Mouse (Mus musculus) intestine, postnatal 0 days (tissue): Measurements from ENCODE around the gene St6gal1. TPM values are rescaled to one million over a fixed set of nuclear protein-coding genes. Genes with fewer than 3 reads are reported as not detected.

Source experiments
- ATAC-seq: fragments of 200-750 bp; cut with Nextera tagmentation; 2 replicates; pipeline ENCODE4 v1.8.0; 2017; ENCODE audit warnings: mild to moderate bottlenecking, moderate TSS enrichment, moderate library complexity
- H3K27ac ChIP-seq: fragments of 300-500 bp; sonication (generic); 2 replicates; pipeline ENCODE4 v1.5.1; 2014; ENCODE audit warnings: mild to moderate bottlenecking, low read depth, low read length, moderate library complexity
- H3K27me3 ChIP-seq: fragments of 300-500 bp; sonication (generic); replicated peaks from 2 replicates; pipeline ENCODE4 v1.6.1; 2014; ENCODE audit warnings: low read length, mixed read lengths; ENCODE audit not compliant: control insufficient read depth, insufficient read depth
- H3K36me3 ChIP-seq: fragments of 300-500 bp; sonication (generic); 2 replicates; pipeline ENCODE4 v1.6.1; 2014; ENCODE audit warnings: mild to moderate bottlenecking, moderate library complexity; ENCODE audit not compliant: control insufficient read depth, insufficient read depth
- H3K4me1 ChIP-seq: fragments of 300-500 bp; sonication (generic); replicated peaks from 2 replicates; pipeline ENCODE4 v1.6.1; 2014; ENCODE audit warnings: antibody characterized with exemption, low read length, mixed read lengths; ENCODE audit not compliant: control insufficient read depth, insufficient read depth
- H3K4me2 ChIP-seq: fragments of 300-500 bp; sonication (generic); replicated peaks from 2 replicates; pipeline ENCODE4 v1.6.1; 2014; ENCODE audit warnings: low read depth, mild to moderate bottlenecking, moderate library complexity
- H3K4me3 ChIP-seq: fragments of 300-500 bp; sonication (generic); 2 replicates; pipeline ENCODE4 v1.5.1; 2014; ENCODE audit warnings: low read depth, low read length
- H3K9ac ChIP-seq: fragments of 300-500 bp; sonication (generic); 2 replicates; pipeline ENCODE4 v1.6.1; 2014; ENCODE audit warnings: mild to moderate bottlenecking, low read depth, low read length
- H3K9me3 ChIP-seq: fragments of 300-500 bp; sonication (generic); 2 replicates; pipeline ENCODE4 v1.6.1; 2016; ENCODE audit warnings: mixed run types; ENCODE audit not compliant: control insufficient read depth
- CTCF ChIP-seq: sonication (generic); IDR thresholded peaks from 2 replicates; pipeline ENCODE4 v1.5.1; 2016; ENCODE audit warnings: low read depth, mild to moderate bottlenecking, control low read depth, antibody characterized with exemption, moderate library complexity
- WGBS: fragments of 180-500 bp; shearing (Covaris S2); extraction: QIAGEN DNeasy Blood & Tissue Kit; methylation state at CpG from one replicate; pipeline ENCODE4 v1.1.7; 2014; 5-methylcytosine and 5-hydroxymethylcytosine counted together
- polyA plus RNA-seq: library from polyadenylated mRNA; unstranded; fragments of >200 nt; fragmentation: Nextera tagmentation; extraction: Ambion mirVana; gene quantifications from 2 replicates; pipeline ENCODE4 v1.2.1, GENCODE M21; 2015

St6gal1 gene
- polyA plus RNA-seq, 1 experiment from 2014 or later, result 6.8 TPM

GRCm38 (mm10) chr16:23251445-23251773 lies 26.9 kb downstream of the St6gal1 start:
- 58% methylated on average over 2 of the region's 2 CpGs for WGBS
- TF ChIP-seq CTCF, result no peak
- no peak overlapping the region for H3K4me2 ChIP-seq
- H3K27me3 ChIP-seq, result no peaks in the 10 kb centered on the region
- H3K9me3 ChIP-seq, result no peaks in the 10 kb centered on the region
- H3K27ac ChIP-seq, result no peak overlapping the region
- H3K36me3 ChIP-seq, result no peaks in the 10 kb centered on the region
- no peaks in the 10 kb centered on the region for H3K4me1 ChIP-seq
- ATAC-seq, result no peak
- no peak overlapping the region for H3K4me3 ChIP-seq
- H3K9ac ChIP-seq, result no peak overlapping the region

- Histone ChIP-seq H3K36me3 (no peaks in the 10 kb centered on the region), H3K9me3 (no peaks in the 10 kb centered on the region), H3K4me2 (no peak overlapping the region), H3K9ac (no peak overlapping the region), H3K27ac (no peak overlapping the region), H3K4me1 (no peaks in the 10 kb centered on the region), H3K27me3 (no peaks in the 10 kb centered on the region), H3K4me3 (no peak overlapping the region)
- ATAC-seq, result no peak
- 62% methylated on average over 6 of the region's 6 CpGs for WGBS
- TF ChIP-seq CTCF, result no peak
These were observed 29.1 kb downstream of the St6gal1 start for GRCm38 (mm10) chr16:23253620-23254019.

DNA sequence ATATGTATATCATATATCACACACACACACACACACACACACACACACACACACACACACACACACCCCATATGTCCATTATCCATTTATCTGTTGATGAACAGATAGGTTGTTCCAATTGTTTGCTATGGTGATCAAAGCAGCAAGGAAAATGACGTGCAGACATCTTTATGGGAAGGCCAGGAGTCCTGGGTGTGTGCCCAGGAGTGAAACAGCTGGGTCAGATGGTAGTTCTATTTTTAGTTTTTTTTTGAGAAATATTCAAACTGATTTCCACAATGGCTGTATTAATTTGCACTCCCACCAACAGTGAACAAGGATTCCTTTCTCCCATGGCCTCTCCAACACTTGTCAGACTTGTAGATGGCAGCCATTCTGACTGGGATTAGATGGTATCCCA lies 29.5 kb downstream of the St6gal1 start:
- no peaks in the 10 kb centered on the region for H3K27me3 ChIP-seq
- no peak for ATAC-seq
- no peak overlapping the region for H3K4me3 ChIP-seq
- H3K9me3 ChIP-seq, result no peaks in the 10 kb centered on the region
- no peaks in the 10 kb centered on the region for H3K36me3 ChIP-seq
- H3K9ac ChIP-seq, result no peak overlapping the region
- H3K4me2 ChIP-seq, result no peak overlapping the region
- H3K4me1 ChIP-seq, result no peaks in the 10 kb centered on the region
- TF ChIP-seq CTCF, result no peak
- WGBS, result 50% methylated on average over 1 of the region's 1 CpGs
- no peak overlapping the region for H3K27ac ChIP-seq

- Histone ChIP-seq H3K27me3 (no peaks in the 10 kb centered on the region), H3K27ac (no peak overlapping the region), H3K4me3 (no peak overlapping the region), H3K4me2 (no peak overlapping the region), H3K36me3 (no peaks in the 10 kb centered on the region), H3K9ac (no peak overlapping the region), H3K9me3 (no peaks in the 10 kb centered on the region), H3K4me1 (no peaks in the 10 kb centered on the region)
- no peak for ATAC-seq
- WGBS, result 73% methylated on average over 7 of the region's 7 CpGs
- no peak for TF ChIP-seq CTCF
These were observed 32.1 kb downstream of the St6gal1 start for GRCm38 (mm10) chr16:23256638-23257037.

DNA sequence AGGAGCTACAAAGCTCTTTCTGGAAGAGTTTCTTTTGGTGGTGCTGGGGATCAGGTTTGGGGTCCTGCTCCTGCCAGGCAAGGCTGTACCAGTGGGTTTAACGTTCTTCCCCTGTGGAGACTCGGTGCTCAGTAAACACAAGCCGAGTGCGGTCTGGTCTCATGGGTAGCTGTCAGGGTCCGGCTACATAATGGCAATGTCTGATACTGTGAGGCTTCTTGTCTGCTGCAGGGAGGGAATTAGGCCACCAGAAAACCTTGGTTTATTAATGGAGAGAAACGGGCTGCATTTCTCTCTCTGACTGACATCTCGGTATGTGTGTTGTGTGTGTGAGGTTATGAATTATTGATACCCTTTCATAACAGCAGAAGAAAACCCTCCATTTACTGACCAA lies 33.9 kb downstream of the St6gal1 start:
- no peak overlapping the region for H3K27ac ChIP-seq

GRCm38 (mm10) chr16:23258823-23259457 lies 34.4 kb downstream of the St6gal1 start:
- Histone ChIP-seq H3K9ac (no peak overlapping the region), H3K27me3 (no peaks in the 10 kb centered on the region), H3K9me3 (no peaks in the 10 kb centered on the region), H3K36me3 (no peaks in the 10 kb centered on the region), H3K4me1 (no peaks in the 10 kb centered on the region), H3K4me2 (no peak overlapping the region), H3K27ac (no peak overlapping the region), H3K4me3 (no peak overlapping the region)
- WGBS, result 46% methylated on average over 4 of the region's 4 CpGs
- no peak for ATAC-seq
- TF ChIP-seq CTCF, result no peak

More for the DNA sequence above, 33.9 kb downstream of the St6gal1 start:
- Histone ChIP-seq H3K36me3 (no peaks in the 10 kb centered on the region), H3K9me3 (no peaks in the 10 kb centered on the region), H3K9ac (no peak overlapping the region), H3K27me3 (no peaks in the 10 kb centered on the region), H3K4me2 (no peak overlapping the region), H3K4me1 (no peaks in the 10 kb centered on the region), H3K4me3 (no peak overlapping the region)
- WGBS, result 61% methylated on average over 7 of the region's 7 CpGs
- no peak for TF ChIP-seq CTCF
- ATAC-seq, result no peak

- ATAC-seq, result no peak
- Histone ChIP-seq H3K9me3 (no peaks in the 10 kb centered on the region), H3K27ac (no peak overlapping the region)
These were observed 35.0 kb downstream of the St6gal1 start for GRCm38 (mm10) chr16:23259580-23259979.

More at GRCm38 (mm10) chr16:23259580-23259979, 35.0 kb downstream of the St6gal1 start:
- H3K4me2 ChIP-seq, result no peak overlapping the region
- no peak overlapping the region for H3K4me3 ChIP-seq
- 72% methylated on average over 3 of the region's 3 CpGs for WGBS
- H3K36me3 ChIP-seq, result no peaks in the 10 kb centered on the region
- no peaks in the 10 kb centered on the region for H3K4me1 ChIP-seq
- no peak overlapping the region for H3K9ac ChIP-seq
- no peak for TF ChIP-seq CTCF
- no peaks in the 10 kb centered on the region for H3K27me3 ChIP-seq
